Mouse (Mus musculus): ENCODE measurements around the gene Cpvl.

The Cpvl gene

DNA sequence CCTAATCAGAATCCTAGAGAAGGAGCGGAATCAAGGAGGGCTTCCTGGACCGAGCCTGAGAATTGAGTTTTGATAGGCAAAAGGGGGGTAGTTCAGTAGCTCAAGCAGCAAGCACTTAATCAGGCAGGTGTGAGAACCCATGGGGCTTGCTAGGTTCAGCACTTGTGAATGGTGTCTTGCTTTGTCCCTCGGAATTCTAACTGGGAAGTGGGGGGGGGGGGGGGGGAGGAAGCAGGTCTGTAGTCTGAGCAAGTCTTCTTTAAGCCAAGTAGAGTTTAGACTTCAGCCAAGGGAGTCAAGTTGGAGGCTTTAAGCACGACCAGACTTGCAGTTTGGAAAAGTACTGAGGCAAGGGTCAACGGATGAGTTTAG, 97.2 kb downstream of the Cpvl start:
- DNase-seq, result no peak

DNA sequence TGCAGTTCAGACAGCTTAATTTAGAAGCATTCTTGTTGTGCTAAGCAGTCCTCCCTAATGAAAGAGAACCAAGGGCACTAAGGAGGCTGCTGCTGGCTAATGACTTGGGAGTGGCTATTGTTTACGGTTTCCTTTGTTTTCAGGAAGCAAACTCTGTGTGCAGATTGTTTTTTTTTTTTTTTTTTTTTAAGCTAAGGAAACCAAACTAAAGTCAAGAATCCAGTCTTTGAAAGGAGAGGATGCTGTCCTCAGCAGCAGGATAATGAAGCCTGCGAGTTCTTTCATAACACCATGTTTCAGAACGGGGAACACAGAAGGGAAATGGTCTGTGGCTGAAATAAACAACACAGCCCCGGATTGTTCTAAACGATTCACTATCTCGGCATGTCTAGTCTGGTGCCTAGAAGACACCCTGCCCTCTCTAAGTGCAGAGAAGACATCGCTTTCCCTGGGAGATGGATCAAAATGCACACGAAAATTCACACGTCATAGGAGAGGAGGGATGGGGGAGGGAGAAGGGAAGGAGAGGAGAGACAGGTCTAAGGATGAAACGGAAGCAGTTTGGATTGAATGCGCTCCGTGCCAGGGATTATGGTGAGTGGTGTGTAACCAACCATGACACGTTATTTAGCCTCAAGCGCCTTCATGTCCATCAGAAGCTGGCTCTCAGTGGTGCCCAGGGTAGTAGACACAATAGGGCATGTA, 97.8 kb downstream of the Cpvl start:
- DNase-seq, result no peak

DNA sequence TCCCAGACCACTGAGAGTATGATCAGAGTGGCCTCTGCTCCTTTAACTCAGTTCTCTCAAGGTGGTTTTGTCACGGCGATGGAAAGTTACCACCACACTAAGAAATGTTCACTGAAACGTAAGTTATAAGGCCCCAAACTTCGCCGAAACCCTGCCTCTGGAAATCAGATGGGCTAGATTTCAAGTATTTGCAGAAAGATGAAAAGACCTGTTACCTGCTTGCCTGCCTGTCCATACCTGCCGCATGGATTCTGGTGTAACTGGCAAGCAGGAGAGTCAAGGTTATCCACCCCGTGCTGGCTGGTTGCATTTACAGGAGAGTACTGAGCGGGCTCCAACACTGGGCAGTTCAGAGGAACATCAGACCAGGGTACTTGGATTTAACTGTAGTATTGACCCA, 98.9 kb downstream of the Cpvl start:
- no peak for DNase-seq

DNA sequence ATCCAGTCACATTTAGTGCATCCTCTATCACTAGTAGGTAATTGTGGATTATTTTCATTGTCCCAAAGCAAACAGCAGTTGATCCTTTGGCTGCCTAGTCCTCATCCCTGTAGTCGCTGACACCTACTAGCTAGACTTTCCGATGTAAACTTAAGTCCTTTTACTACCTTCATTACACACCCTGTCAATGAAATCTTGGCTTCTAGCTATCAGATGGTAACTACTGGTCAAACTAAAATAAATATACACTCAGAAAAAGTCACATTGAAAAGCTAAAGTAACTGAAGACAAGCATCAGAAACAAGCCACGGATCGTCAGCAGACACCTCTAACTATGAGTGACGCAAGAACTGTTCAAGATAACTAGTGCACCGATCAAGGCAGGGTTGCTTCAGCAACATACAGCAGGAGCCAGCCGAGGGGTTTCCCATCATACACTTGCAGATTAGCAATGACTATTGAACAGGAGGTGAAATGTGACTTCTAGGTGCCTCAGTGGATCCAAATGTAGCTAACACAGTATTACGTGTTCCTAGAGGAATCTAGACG, 103.5 kb downstream of the Cpvl start:
- DNase-seq, result no peak

DNA sequence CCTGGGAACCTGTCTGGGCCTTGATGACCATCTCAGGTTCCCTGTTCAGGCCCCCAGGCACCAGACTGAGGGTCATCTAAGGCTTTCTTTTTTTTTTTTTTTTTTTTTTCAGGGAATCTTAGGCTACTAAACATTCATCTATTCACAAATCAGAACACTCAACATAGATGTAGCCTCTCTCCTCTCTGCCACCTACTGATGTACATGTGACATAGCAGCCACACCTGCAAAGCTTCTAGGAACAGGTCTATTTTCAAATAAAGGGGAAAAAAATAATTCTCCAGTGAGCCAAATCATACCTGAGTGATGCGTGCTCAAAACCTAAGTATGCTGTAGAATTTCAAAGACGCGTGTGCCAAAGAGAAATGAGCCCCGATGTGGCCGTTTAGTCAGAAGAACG, 106.6 kb downstream of the Cpvl start:
- no peak for DNase-seq

DNA sequence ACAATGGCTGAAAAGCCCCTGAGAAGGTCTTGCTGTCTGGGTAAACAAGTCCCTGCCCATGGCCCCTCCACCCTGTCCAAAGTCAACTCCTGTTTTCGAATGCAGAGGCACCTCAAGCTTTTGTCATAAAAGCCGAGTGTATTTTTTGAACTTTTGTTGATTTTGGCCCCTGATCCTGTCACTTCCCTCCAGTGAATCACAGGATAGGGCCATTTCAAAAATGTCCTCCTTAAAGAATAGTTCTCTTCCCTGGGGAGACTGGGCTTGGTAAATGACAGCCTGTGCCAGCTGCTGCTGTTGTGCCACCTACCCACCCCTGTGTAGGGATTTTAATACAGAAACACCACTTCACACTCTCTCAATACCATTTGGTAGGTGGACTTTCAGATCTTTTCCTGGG, 115.5 kb downstream of the Cpvl start:
- DNase-seq, result no peak

DNA sequence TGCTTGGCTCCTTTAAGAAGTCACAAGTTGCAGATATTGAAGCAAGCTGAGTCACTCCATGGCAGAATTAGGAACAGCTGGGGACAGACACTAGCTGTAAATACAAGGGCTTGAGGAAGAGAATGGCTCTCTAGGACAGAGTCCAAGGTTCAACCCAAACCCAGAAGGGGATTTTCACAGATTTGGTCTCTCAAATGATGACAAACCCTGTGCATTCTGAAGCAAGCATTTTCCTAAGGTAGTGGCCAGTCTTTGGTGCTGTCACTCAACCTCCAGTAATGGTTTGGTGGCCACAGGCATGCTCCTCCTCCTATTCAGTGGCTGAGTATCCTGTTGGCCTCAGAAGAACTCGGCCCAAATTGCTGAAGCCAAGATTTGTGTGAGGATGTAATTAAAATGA, 119.4 kb downstream of the Cpvl start:
- DNase-seq, result no peak

DNA sequence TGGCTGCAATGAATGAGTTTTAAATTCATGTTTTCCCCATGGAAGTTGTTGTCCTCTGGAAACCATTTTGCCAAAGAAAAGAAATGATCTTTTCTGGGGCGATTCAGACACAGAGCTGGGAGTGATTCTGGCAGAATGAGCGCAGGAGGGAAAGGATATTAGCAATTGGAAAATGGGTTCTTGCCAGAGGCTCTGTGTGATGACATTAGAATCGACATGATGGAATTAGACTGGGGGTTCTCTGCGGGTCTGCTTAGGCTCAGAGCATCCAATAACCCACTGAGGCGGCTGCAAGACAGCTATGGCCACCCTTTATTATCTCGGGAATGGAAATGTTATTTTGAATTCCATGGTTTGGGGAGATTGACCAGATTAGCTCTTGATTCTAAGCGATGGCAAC, 120.6 kb downstream of the Cpvl start:
- DNase-seq, result no peak

DNA sequence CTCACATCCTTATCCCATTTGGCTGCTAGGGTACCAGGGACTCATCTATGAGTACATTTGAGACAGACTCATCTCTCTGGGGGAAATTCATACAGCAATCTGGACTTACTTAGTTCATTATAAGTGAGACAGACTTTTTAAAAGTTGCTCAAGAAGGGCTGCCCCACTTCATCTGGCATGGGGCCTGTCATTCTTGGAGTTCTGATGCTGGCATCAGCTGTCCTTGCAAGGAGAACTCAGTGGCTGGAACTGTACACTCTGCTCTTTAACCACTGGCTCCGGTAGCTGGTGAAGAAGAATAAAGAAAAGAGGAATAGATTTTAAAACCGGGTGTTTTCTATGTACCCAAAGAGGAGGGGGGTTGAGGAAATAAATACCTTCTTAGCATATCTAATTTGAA, 121.7 kb downstream of the Cpvl start:
- no peak for DNase-seq

DNA sequence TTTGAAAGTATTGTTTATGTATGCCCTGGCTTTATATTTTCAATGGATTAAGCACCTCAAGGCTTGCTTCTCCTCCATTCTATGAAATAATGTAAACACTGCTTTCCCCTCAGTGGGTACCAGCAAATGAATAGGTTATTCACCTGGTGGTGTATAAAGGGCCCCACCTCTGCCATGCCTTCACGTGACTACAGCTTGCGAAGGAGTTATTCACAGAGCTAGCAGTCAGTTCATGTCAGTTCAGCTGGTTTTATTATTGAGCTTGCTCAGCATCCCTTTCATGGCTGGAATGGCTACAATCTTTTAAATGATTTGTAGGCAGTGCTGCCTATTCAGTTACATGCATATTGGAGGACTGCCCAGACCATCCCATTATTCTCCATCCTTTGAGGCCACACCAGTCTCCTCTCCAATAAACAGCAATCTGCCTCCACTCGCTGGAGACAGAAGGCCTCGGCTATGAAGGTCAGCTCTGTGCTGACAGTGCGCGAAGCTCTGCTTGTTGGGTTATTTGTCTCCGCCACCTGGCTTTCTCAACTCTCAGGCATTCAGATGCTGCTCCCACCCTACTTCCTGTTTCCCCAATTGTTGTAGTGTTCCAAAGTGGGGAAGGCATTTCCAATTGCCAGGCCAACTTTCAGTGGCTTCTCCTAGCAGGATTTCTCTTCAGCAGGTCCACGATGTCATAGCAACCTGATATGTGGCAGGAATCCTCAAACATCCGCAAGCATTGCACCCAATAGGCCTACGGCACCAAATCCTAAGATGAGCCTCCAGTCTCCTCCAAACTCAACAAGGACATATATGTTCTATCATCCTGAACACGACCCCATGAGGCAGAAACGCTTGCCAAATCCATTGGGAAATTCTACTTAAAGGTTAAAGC, 123.3 kb downstream of the Cpvl start:
- DNase-seq, result no peak

DNA sequence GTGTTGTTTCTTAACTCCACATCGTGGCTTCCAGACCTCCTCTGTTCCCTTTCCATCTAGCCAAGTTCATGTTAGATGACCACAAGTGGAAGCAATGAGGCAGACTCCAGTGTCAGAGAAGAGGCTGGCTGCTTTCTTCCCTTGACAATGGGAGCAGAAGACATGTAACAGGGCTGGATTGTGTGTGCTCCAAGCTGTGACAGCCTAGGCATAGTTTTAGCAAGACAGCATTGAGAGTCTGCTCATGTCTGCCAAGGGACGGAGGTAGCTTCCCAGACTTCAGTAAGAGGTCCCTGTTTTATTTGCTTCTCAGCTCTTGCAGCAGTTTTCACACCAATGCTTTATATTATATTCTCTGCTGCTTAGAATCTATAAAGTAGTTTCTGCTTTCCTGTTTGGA, 124.2 kb downstream of the Cpvl start:
- DNase-seq, result no peak

DNA sequence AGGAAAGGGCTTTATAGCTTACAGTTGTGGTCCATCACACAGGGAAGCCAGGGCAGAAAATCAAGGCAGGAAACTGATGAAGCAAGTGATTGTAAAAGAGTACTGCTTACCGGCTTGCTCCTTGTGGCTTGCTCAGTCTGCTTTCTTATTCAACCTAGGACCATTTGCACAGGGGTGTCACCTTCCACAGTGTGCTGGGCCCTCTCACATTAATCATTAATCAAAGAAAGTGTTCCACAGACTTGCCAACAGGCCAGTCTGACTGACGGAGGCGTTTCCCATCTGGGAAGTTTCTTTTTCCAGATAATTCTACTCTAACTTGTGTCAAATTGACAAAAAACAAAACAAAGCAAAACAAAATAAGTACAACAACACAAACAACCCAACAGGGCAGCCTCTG, 124.9 kb downstream of the Cpvl start:
- peak; percentile 13 for DNase-seq

DNA sequence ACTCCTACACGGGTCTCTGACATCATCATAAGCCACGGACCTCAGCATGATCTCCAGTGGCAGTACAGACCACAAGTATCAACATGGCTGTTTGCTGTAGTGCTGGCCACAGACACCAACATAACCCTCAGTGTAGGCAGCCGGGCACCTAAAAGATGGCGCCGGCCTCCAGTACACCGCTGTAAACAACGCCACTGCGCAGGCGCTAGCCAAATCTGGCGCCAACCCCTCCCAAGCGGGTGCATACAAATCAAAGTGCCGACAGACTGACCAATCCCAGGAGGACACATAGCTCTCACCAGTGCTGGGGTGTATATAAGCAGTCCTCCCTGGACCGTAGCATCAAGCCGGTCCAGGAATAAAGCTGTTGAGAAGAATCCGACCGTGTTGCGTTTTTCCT, 133.8 kb downstream of the Cpvl start:
- DNase-seq, result no peak

DNA sequence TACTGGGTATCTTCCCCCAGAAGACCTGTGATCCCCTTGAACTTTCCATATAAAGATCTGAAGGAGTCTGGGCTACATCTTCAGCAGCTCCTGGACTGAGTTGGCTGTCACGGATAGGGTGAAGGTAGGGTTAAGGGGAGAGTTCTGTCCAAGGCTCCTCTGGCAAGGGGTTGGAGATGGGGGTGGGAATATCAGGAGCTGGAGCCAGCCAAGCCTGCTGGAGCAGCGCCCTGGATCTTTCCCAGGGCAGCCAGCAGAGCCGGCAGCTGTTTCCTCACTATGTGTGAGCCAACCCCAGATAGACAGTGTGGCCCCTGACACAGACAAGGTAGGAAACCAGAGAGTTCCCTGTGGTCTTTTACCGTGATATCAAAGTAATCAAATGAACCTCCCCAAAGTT, 153.3 kb downstream of the Cpvl start:
- no peak for DNase-seq
